Mouse (Mus musculus) erythroblast, embryonic 14.5 days (primary cell): ENCODE data around the gene Slc9a3.

ENCODE experiments used
- GATA1 ChIP-seq: IDR thresholded peaks from 2 replicates; pipeline ENCODE4 v1.6.1; 2012; ENCODE audit warnings: low read length, inconsistent platforms, mixed read lengths
- TAL1 ChIP-seq: IDR thresholded peaks from 3 replicates; pipeline ENCODE4 v1.6.1; 2012; ENCODE audit warnings: low read length, inconsistent platforms, mixed read lengths

DNA sequence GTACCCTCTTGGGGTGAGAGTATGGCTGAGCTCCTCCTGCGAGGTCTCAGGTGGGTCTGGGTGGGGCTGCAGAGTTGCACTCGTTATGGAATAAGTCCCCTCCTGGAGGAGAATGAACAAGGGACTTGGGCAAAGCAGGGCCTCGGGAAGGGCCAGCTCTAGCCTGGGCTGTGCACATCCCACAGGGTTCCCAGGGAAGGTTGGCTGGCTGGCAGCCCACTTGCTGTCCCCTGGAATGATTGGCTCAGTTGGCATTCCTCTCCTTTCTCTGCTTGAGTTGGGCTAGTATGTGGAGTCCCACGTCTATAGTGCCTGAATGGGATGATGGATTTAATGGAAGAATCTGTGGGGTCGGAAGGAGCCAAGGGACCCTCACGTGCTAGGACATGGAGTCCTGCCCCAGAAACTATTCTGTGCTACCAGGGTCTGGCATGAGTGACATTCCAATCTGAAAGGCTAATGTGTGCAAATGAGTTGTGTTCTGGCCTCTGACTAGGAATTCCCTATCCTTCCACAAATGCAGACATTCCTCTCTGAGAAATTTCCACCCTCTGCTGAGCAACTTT, 7.5 kb upstream of the Slc9a3 start:
- TF ChIP-seq TAL1 = no peak
- TF ChIP-seq GATA1 = no peak
